Mouse (Mus musculus): ENCODE measurements around the gene Mpzl2.

Gene Mpzl2

GRCm38 (mm10) chr9:45085741-45086690 is 46.4 kb downstream of the Mpzl2 start:
- DNase-seq (ENCODE audit: low read depth, low spot score): no peak

GRCm38 (mm10) chr9:45088040-45088439 is 48.4 kb downstream of the Mpzl2 start:
- no peak for DNase-seq (ENCODE audit: low read depth, low spot score)

GRCm38 (mm10) chr9:45090811-45091210 is 51.2 kb downstream of the Mpzl2 start:
- DNase-seq (ENCODE audit: low read depth, low spot score): no peak

GRCm38 (mm10) chr9:45092641-45093040 is 53.0 kb downstream of the Mpzl2 start:
- no peak for DNase-seq (ENCODE audit: low read depth, low spot score)

- no peak for DNase-seq (ENCODE audit: low read depth, low spot score)
Observed at GRCm38 (mm10) chr9:45095149-45095937, 55.7 kb downstream of the Mpzl2 start.

GRCm38 (mm10) chr9:45097877-45098276 is 58.3 kb downstream of the Mpzl2 start:
- no peak for DNase-seq (ENCODE audit: low read depth, low spot score)

GRCm38 (mm10) chr9:45098426-45098825 is 58.8 kb downstream of the Mpzl2 start:
- no peak for DNase-seq (ENCODE audit: low read depth, low spot score)

GRCm38 (mm10) chr9:45102528-45102927 is 62.9 kb downstream of the Mpzl2 start:
- DNase-seq (ENCODE audit: low read depth, low spot score): no peak

- DNase-seq (ENCODE audit: low read depth, low spot score): no peak
Observed at GRCm38 (mm10) chr9:45103211-45103979, 63.8 kb downstream of the Mpzl2 start.
